Mouse (Mus musculus) heart, embryonic 13.5 days (tissue): ENCODE results near the gene Nlk. TPM values are rescaled to one million over a fixed set of nuclear protein-coding genes. Genes with fewer than 3 reads are reported as not detected.
"Not testable (repeated sequence)": the region's sequence is repeated elsewhere in the genome, so short reads cannot be mapped to it uniquely, and the experiment has no call there.

Experiments
- ATAC-seq: fragments of 200-750 bp; cut with Nextera tagmentation; 2 replicates; pipeline ENCODE4 v1.8.0; 2017; ENCODE audit warnings: moderate TSS enrichment; ENCODE audit not compliant: insufficient number of reproducible peaks, low FRiP score, low TSS enrichment; ENCODE audit errors: extremely low read depth
- H3K27ac ChIP-seq: fragments of 300-500 bp; sonication (generic); replicated peaks from 2 replicates; pipeline ENCODE4 v1.5.1; 2015; ENCODE audit warnings: moderate library complexity, mild to moderate bottlenecking, inconsistent platforms
- H3K27me3 ChIP-seq: fragments of 300-500 bp; sonication (generic); replicated peaks from 2 replicates; pipeline ENCODE4 v1.6.1; 2015; ENCODE audit warnings: mild to moderate bottlenecking, inconsistent platforms
- H3K36me3 ChIP-seq: fragments of 300-500 bp; sonication (generic); 2 replicates; pipeline ENCODE4 v1.6.1; 2015; ENCODE audit warnings: mild to moderate bottlenecking, inconsistent platforms
- H3K4me1 ChIP-seq: fragments of 300-500 bp; sonication (generic); 2 replicates; pipeline ENCODE4 v1.6.1; 2015; ENCODE audit warnings: inconsistent platforms
- H3K4me2 ChIP-seq: fragments of 300-500 bp; sonication (generic); 2 replicates; pipeline ENCODE4 v1.6.1; 2015; ENCODE audit warnings: inconsistent platforms, mild to moderate bottlenecking, moderate library complexity
- H3K4me3 ChIP-seq: fragments of 300-500 bp; sonication (generic); 2 replicates; pipeline ENCODE4 v1.5.1; 2015; ENCODE audit warnings: moderate library complexity, mild to moderate bottlenecking, inconsistent platforms
- H3K9ac ChIP-seq: fragments of 300-500 bp; sonication (generic); 2 replicates; pipeline ENCODE4 v1.6.1; 2015; ENCODE audit warnings: inconsistent platforms, mild to moderate bottlenecking, moderate library complexity
- H3K9me3 ChIP-seq: fragments of 300-500 bp; sonication (generic); 2 replicates; pipeline ENCODE4 v1.6.1; 2016; ENCODE audit warnings: inconsistent platforms
- WGBS: fragments of 180-500 bp; shearing (Covaris S2); methylation state at CpG from one replicate; pipeline ENCODE4 v1.1.7; 2015; ENCODE audit warnings: mixed read lengths; 5-methylcytosine and 5-hydroxymethylcytosine counted together
- polyA plus RNA-seq: library from polyadenylated mRNA; unstranded; fragments of >200 nt; fragmentation: Nextera tagmentation; extraction: Ambion mirVana; gene quantifications from 2 replicates; pipeline ENCODE4 v1.2.1, GENCODE M21; 2015

Gene Nlk
- polyA plus RNA-seq, 1 experiment from 2014 or later, result 11.4 TPM

GRCm38 (mm10) chr11:78596750-78597149 is 100.4 kb downstream of the Nlk start:
- Histone ChIP-seq H3K36me3 (peaks cover 19% of the 10 kb centered on the region), H3K4me1 (peaks cover 26% of the 10 kb centered on the region), H3K27me3 (no peaks in the 10 kb centered on the region), H3K9ac (no peak overlapping the region), H3K27ac (no peak overlapping the region), H3K9me3 (no peaks in the 10 kb centered on the region), H3K4me2 (no peak overlapping the region), H3K4me3 (no peak overlapping the region)
- ATAC-seq, result no peak

DNA sequence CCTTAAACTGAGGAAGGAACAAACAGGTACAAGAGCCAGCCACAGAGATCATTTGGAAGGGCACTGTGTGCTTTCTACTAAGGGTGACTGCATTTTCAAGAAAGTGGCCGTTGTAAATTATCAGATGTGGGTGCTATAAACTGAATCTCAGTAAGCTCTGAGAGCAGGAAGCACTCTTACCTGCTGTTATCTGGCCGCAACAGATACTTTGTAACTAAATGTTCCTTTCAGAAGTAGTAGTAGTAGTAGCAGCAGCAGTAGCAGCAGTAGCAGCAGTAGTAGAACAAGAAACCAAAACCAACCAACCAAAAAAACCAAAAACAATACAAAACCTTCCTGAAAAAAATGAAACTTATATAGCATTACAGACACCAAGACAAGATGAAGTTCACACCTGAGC is 101.4 kb downstream of the Nlk start:
- WGBS, result 73% methylated on average over 2 of the region's 2 CpGs

DNA sequence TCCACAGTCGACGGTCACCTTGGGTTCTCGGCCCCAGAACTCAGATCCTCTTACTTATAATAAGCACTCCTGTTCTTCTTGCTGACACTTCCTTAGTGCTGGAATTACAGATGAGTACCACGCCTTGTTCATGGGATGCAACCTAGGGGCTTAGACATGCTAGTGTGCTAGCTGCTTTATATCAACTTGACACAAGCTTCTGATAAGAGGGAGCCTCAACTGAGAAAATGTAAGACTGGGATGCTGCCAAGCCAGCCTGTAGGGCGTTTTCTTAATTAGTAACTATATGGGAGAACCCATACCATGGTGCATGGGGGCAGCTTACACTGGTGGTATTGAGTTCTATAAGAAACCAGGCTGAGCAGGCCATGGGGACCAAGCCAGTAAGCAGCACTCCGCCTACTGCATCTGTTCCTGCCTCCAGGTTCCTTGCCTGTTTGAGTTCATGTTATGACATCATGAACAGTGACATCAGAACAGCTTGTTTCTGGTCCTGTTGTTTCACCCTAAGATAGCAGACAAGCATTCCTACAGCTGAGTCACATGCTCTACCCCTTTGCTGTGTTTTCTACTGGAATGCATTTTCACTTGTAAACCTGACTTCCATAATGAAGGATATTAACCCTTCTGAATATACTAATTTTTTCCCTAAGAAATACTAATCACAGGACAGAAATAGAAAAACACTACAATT is 102.8 kb downstream of the Nlk start:
- peak overlapping the region; percentile 46 for H3K27ac ChIP-seq

More for the DNA sequence above, 101.4 kb downstream of the Nlk start:
- ATAC-seq, result no peak
- Histone ChIP-seq H3K27ac (no peak overlapping the region), H3K36me3 (peaks cover 13% of the 10 kb centered on the region), H3K4me2 (no peak overlapping the region), H3K4me1 (peaks cover 25% of the 10 kb centered on the region), H3K4me3 (no peak overlapping the region), H3K27me3 (no peaks in the 10 kb centered on the region), H3K9me3 (no peaks in the 10 kb centered on the region), H3K9ac (no peak overlapping the region)

GRCm38 (mm10) chr11:78587677-78588076 is 109.5 kb downstream of the Nlk start:
- peaks cover 54% of the 10 kb centered on the region for H3K36me3 ChIP-seq
- H3K27me3 ChIP-seq, H3K9me3 ChIP-seq, H3K4me1 ChIP-seq, H3K4me2 ChIP-seq, H3K27ac ChIP-seq, H3K9ac ChIP-seq, H3K4me3 ChIP-seq, ATAC-seq: not testable (repeated sequence)
- WGBS, result 81% methylated on average over 1 of the region's 1 CpGs

More for the DNA sequence above, 102.8 kb downstream of the Nlk start:
- Histone ChIP-seq H3K9me3 (no peaks in the 10 kb centered on the region), H3K4me3 (no peak overlapping the region), H3K36me3 (peaks cover 15% of the 10 kb centered on the region), H3K4me1 (peaks cover 26% of the 10 kb centered on the region), H3K27me3 (no peaks in the 10 kb centered on the region), H3K9ac (no peak overlapping the region), H3K4me2 (no peak overlapping the region)
- WGBS, result 45% methylated on average over 6 of the region's 6 CpGs
- ATAC-seq, result no peak

GRCm38 (mm10) chr11:78586099-78586498 is 111.1 kb downstream of the Nlk start:
- no peak for ATAC-seq
- no peak overlapping the region for H3K4me3 ChIP-seq
- H3K9me3 ChIP-seq, result 0 out of 2 replicates have a peak, but pooled peaks cover 4% of the 10 kb centered on the region
- no peak overlapping the region for H3K4me2 ChIP-seq
- peaks cover 68% of the 10 kb centered on the region for H3K36me3 ChIP-seq
- H3K9ac ChIP-seq, result no peak overlapping the region
- H3K27ac ChIP-seq, result no peak overlapping the region
- no peaks in the 10 kb centered on the region for H3K27me3 ChIP-seq
- H3K4me1 ChIP-seq, result 0 out of 2 replicates have a peak, but pooled peaks cover 3% of the 10 kb centered on the region

GRCm38 (mm10) chr11:78582848-78583247 is 114.3 kb downstream of the Nlk start:
- Histone ChIP-seq H3K27me3 (no peaks in the 10 kb centered on the region), H3K9me3 (0 out of 2 replicates have a peak, but pooled peaks cover 4% of the 10 kb centered on the region), H3K4me3 (no peak overlapping the region), H3K36me3 (peaks cover 77% of the 10 kb centered on the region), H3K9ac (no peak overlapping the region), H3K4me1 (no peaks in the 10 kb centered on the region), H3K4me2 (no peak overlapping the region), H3K27ac (peak overlapping the region; percentile 17; the same call in 1 of the 2 replicates)
- ATAC-seq, result no peak
- WGBS, result 53% methylated on average over 6 of the region's 6 CpGs

DNA sequence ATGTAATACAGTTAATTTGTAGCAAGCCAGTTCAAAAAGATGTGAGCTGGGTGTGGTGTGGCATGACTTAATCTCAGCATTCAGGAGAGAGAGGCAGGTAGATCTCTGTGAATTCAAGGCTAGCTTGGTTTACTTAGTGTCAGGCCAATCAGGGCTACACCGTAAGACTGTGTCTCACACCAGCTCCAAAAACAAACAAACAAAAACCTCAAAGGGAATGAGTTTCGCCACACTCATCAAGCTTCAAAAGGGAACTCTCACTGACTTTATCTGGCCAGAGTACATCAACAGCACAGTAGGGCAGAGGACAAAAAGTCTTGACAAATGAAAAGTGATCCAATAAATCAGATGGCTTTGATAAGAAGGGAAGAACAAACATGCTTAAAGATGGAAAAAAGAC is 122.2 kb downstream of the Nlk start:
- Histone ChIP-seq H3K4me2 (no peak overlapping the region), H3K36me3 (peaks cover 90% of the 10 kb centered on the region), H3K27ac (no peak overlapping the region), H3K27me3 (no peaks in the 10 kb centered on the region), H3K9ac (no peak overlapping the region), H3K9me3 (no peaks in the 10 kb centered on the region), H3K4me1 (0 out of 2 replicates have a peak, but pooled peaks cover under 1% of the 10 kb centered on the region), H3K4me3 (no peak overlapping the region)
- no peak for ATAC-seq
- 62% methylated on average over 2 of the region's 2 CpGs for WGBS

- no peak overlapping the region for H3K9ac ChIP-seq
- ATAC-seq, result no peak
- WGBS, result 76% methylated on average over 3 of the region's 3 CpGs
- no peak overlapping the region for H3K4me2 ChIP-seq
- no peaks in the 10 kb centered on the region for H3K27me3 ChIP-seq
- peaks cover 88% of the 10 kb centered on the region for H3K36me3 ChIP-seq
- 0 out of 2 replicates have a peak, but pooled peaks cover 5% of the 10 kb centered on the region for H3K4me1 ChIP-seq
- H3K27ac ChIP-seq, result no peak overlapping the region
- no peak overlapping the region for H3K4me3 ChIP-seq
- H3K9me3 ChIP-seq, result no peaks in the 10 kb centered on the region
Measured at GRCm38 (mm10) chr11:78574536-78574935, 122.6 kb downstream of the Nlk start.

GRCm38 (mm10) chr11:78574031-78574430 is 123.1 kb downstream of the Nlk start:
- H3K9ac ChIP-seq, H3K9me3 ChIP-seq, ATAC-seq, H3K4me1 ChIP-seq, H3K27ac ChIP-seq, H3K27me3 ChIP-seq, H3K4me3 ChIP-seq, H3K4me2 ChIP-seq: not testable (repeated sequence)
- H3K36me3 ChIP-seq, result peaks cover 90% of the 10 kb centered on the region
- WGBS, result 89% methylated on average over 4 of the region's 4 CpGs

DNA sequence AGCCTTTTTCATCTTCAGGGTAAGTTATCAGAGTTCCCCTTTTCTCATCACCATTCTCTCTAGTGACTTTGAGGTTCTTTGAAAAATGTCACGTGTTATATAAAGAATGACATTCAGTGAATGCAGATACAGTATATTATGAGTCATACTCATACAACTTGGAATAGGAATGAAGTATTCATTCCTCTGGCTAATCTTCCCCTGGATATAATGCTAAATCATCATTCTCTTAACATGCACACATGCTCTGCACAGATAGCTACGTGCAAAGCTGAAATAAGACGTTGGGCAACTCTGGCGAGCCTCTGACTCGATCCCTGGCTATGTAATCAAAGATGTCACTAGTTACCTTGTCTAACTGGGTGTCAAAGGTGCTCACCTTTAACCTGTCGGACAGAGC is 125.3 kb downstream of the Nlk start:
- Histone ChIP-seq H3K36me3 (peaks cover 79% of the 10 kb centered on the region), H3K9ac (no peak overlapping the region), H3K4me2 (no peak overlapping the region), H3K4me3 (no peak overlapping the region), H3K9me3 (no peaks in the 10 kb centered on the region), H3K27ac (no peak overlapping the region), H3K4me1 (peaks cover 9% of the 10 kb centered on the region), H3K27me3 (no peaks in the 10 kb centered on the region)
- ATAC-seq, result no peak
- WGBS, result 82% methylated on average over 6 of the region's 6 CpGs

GRCm38 (mm10) chr11:78571441-78571840 is 125.7 kb downstream of the Nlk start:
- Histone ChIP-seq H3K4me2 (no peak overlapping the region), H3K4me3 (no peak overlapping the region), H3K27ac (no peak overlapping the region), H3K36me3 (peaks cover 79% of the 10 kb centered on the region), H3K9me3 (no peaks in the 10 kb centered on the region), H3K9ac (no peak overlapping the region), H3K27me3 (no peaks in the 10 kb centered on the region), H3K4me1 (peaks cover 13% of the 10 kb centered on the region)
- no peak for ATAC-seq
- 95% methylated on average over 8 of the region's 8 CpGs for WGBS

DNA sequence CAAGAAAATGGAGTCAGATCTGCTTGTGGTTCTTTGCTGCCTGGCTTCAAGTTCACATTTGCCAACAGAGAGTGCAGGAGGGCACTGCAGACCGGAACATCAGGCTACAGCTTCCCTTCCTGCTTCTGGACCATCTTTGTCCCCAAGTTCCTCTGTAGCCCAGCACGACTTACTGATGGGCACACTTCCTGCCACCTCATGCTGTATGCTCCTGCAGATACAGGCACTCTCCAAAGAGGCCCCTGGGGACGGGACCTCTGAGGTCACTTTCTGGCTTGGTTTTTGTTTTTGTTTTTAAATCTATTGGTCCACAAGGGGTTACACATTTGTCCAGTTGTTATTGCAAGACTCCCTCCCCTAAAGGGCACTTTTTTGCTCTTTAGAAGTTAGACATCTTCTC is 127.4 kb downstream of the Nlk start:
- Histone ChIP-seq H3K4me3 (no peak overlapping the region), H3K36me3 (peaks cover 75% of the 10 kb centered on the region), H3K9me3 (no peaks in the 10 kb centered on the region), H3K27ac (peak overlapping the region; percentile 29), H3K4me2 (no peak overlapping the region), H3K27me3 (no peaks in the 10 kb centered on the region), H3K9ac (no peak overlapping the region), H3K4me1 (peaks cover 16% of the 10 kb centered on the region)
- no peak for ATAC-seq
- WGBS, result 62% methylated on average over 3 of the region's 3 CpGs
